Mouse (Mus musculus) MEL (cell line): ENCODE data around the gene Gm3646.

Experiments
- BHLHE40 ChIP-seq: IDR thresholded peaks from 2 replicates; pipeline ENCODE4 v1.6.1; 2012; ENCODE audit warnings: low read depth, mild to moderate bottlenecking, inconsistent platforms, low read length, improper control_type of control experiment, borderline replicate concordance
- CTCF ChIP-seq, 3 experiments: IDR thresholded peaks in 2 of 3; conservative IDR thresholded peaks in 1 of 3; 2 replicates each; pipeline ENCODE4 v1.5.1; 2011 to 2012; ENCODE audit warnings: low read length in 3 of 3, low read depth in 2 of 3, mild to moderate bottlenecking in 2 of 3, improper control_type of control experiment in 1 of 3, inconsistent platforms in 1 of 3, mixed read lengths in 1 of 3, moderate library complexity in 1 of 3; ENCODE audit not compliant: control insufficient read depth in 1 of 3, insufficient read depth in 1 of 3, poor library complexity in 1 of 3, severe bottlenecking in 1 of 3
- ELF1 ChIP-seq: IDR thresholded peaks from 2 replicates; pipeline ENCODE4 v1.6.1; 2014; ENCODE audit warnings: low read depth, mild to moderate bottlenecking, inconsistent platforms, low read length, improper control_type of control experiment, moderate library complexity
- EP300 ChIP-seq, 2 experiments: IDR thresholded peaks; 2 replicates each; pipeline ENCODE4 v1.6.1; 2011; ENCODE audit warnings: improper control_type of control experiment in 2 of 2, low read length in 2 of 2, low read depth in 1 of 2, mild to moderate bottlenecking in 1 of 2
- POLR2A ChIP-seq, 2 experiments: IDR thresholded peaks; 2 replicates each; pipeline ENCODE4 v1.6.1; 2011 to 2012; ENCODE audit warnings: low read length in 2 of 2, mild to moderate bottlenecking in 2 of 2, control low read depth in 1 of 2, improper control_type of control experiment in 1 of 2, low read depth in 1 of 2, moderate library complexity in 1 of 2; ENCODE audit not compliant: control insufficient read depth in 1 of 2, insufficient read depth in 1 of 2, poor library complexity in 1 of 2
- TAL1 ChIP-seq: IDR thresholded peaks from 2 replicates; pipeline ENCODE4 v1.6.1; 2012; ENCODE audit warnings: mild to moderate bottlenecking, inconsistent platforms, low read length, moderate library complexity, mixed read lengths
- USF1 ChIP-seq: IDR thresholded peaks from 2 replicates; pipeline ENCODE4 v1.6.1; 2014; ENCODE audit warnings: low read depth, mild to moderate bottlenecking, inconsistent platforms, low read length, improper control_type of control experiment, moderate library complexity

GRCm38 (mm10) chr1:39830786-39831593, 25.9 kb upstream of the Gm3646 start:
- TF ChIP-seq POLR2A (IDR thresholded peaks at IDR 0.05; ENCODE audit: control insufficient read depth in 1 of 2, insufficient read depth in 1 of 2, low read depth in 1 of 2, low read length in 2 of 2, poor library complexity in 1 of 2) (no peak), ELF1 (no peak), BHLHE40 (no peak), CTCF (IDR thresholded peaks at IDR 0.05 in 2 of 3, conservative IDR thresholded peaks at IDR 0.05 in 1 of 3; ENCODE audit: control insufficient read depth in 1 of 3, insufficient read depth in 1 of 3, low read depth in 2 of 3, low read length in 3 of 3, poor library complexity in 1 of 3, severe bottlenecking in 1 of 3) (no peak), TAL1 (no peak), EP300 (IDR thresholded peaks at IDR 0.05; ENCODE audit: low read depth in 1 of 2, low read length in 2 of 2) (no peak), USF1 (no peak)
